Mouse (Mus musculus): ENCODE data around the gene Stat5a. TPM values are rescaled to one million over a fixed set of nuclear protein-coding genes. Genes with fewer than 3 reads are reported as not detected.

Stat5a gene
- polyA plus RNA-seq, 1 experiment: 6.9 TPM

DNA sequence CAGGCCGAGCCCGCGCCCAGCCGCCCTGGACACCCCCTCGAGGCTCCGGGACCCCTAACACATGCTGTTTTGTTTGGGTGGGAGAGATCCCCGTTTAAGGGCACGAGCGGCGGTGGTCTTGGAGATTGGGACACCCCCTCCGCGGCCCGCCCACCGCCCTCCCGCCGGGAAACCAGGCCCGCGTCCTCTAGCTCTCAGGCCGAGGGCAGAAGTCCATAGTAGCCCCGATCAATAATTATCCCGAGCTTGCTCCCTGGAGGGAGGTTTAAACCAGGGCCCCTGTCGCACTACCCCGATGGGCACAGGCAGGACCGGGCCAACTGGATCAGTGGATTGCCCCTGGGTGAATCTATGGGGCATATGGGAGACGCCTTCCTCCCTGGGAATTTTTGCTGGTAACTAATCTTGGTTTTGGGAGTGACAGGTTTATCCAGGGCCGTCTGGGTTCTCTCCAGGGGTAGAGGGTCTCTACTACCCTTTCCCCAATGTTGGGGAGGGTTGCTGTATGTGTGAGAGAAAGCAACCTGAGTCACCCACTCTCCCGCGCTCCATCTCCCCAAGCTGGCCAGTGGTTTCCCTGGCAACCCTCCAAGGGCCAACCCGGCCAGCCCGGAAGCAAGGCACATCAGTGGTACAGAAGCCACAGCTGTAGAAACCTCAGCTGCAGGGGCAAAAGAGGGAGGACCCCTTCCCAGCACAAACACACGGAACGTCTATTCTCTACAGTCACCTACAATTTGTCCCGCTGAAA, 8.2 kb upstream of the Stat5a start:
- no peaks in the 10 kb centered on the region for H3K36me3 ChIP-seq (ENCODE audit: control insufficient read depth, insufficient read depth, low read length)
- 3% methylated on average over 33 of the region's 33 CpGs for WGBS
- TF ChIP-seq POLR2A (IDR thresholded peaks at IDR 0.05; ENCODE audit: low read depth, low read length) (peak; percentile 14; the same call in 1 of the 2 replicates), CTCF (IDR thresholded peaks at IDR 0.05; ENCODE audit: extremely low read depth, insufficient read length, insufficient replicate concordance, low read depth, low read length) (no peak)
- H3K4me1 ChIP-seq (ENCODE audit: control insufficient read depth, insufficient read depth, insufficient read length, low read length): peaks cover 5% of the 10 kb centered on the region; the same call in 1 of the 2 replicates
- peak overlapping the region; percentile 79 for H3K4me3 ChIP-seq (ENCODE audit: low read depth, low read length)
- no peaks in the 10 kb centered on the region for H3K27me3 ChIP-seq (ENCODE audit: control insufficient read depth, insufficient read depth, low read length)
- peak overlapping the region; percentile 40 for H3K27ac ChIP-seq (ENCODE audit: insufficient read depth, low read depth, low read length)

DNA sequence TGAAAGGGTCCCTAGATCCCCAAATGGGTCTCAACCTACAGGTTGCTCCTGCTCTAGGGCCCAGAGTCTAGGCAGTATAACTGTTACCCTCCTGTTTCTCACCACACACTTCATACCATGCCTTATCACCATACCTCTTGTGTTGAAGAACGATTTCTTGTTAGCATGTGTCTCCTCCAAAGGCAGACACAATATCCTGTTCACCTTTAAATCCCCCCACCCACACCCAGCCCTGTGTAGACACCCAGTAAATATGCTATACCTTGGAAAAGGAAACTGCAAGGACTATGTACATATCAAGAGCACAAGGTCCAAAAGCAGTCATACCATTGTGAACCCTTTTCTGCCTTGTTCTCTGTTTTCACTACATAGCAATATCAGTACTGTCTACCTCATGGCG, 7.1 kb upstream of the Stat5a start:
- WGBS: 60% methylated on average over 2 of the region's 2 CpGs
- Histone ChIP-seq H3K27me3 (ENCODE audit: control insufficient read depth, insufficient read depth, low read length) (no peaks in the 10 kb centered on the region), H3K4me1 (ENCODE audit: control insufficient read depth, insufficient read depth, insufficient read length, low read length) (peaks cover 5% of the 10 kb centered on the region; the same call in 1 of the 2 replicates), H3K4me3 (ENCODE audit: low read depth, low read length) (no peak overlapping the region), H3K36me3 (ENCODE audit: control insufficient read depth, insufficient read depth, low read length) (no peaks in the 10 kb centered on the region), H3K27ac (ENCODE audit: insufficient read depth, low read depth, low read length) (no peak overlapping the region)
- no peak for TF ChIP-seq POLR2A (IDR thresholded peaks at IDR 0.05; ENCODE audit: low read depth, low read length)
- no peak for TF ChIP-seq CTCF (IDR thresholded peaks at IDR 0.05; ENCODE audit: extremely low read depth, insufficient read length, insufficient replicate concordance, low read depth, low read length)

GRCm38 (mm10) chr11:100853018-100853417, 6.1 kb upstream of the Stat5a start:
- Histone ChIP-seq H3K4me3 (ENCODE audit: low read depth, low read length) (no peak overlapping the region), H3K4me1 (ENCODE audit: control insufficient read depth, insufficient read depth, insufficient read length, low read length) (0 out of 2 replicates have a peak, but pooled peaks cover 5% of the 10 kb centered on the region), H3K27ac (ENCODE audit: insufficient read depth, low read depth, low read length) (no peak overlapping the region), H3K27me3 (ENCODE audit: control insufficient read depth, insufficient read depth, low read length) (no peaks in the 10 kb centered on the region), H3K36me3 (ENCODE audit: control insufficient read depth, insufficient read depth, low read length) (no peaks in the 10 kb centered on the region)
- TF ChIP-seq POLR2A (IDR thresholded peaks at IDR 0.05; ENCODE audit: low read depth, low read length) (no peak), CTCF (IDR thresholded peaks at IDR 0.05; ENCODE audit: extremely low read depth, insufficient read length, insufficient replicate concordance, low read depth, low read length) (no peak)
- 81% methylated on average over 5 of the region's 5 CpGs for whole genome bisulfite sequencing

GRCm38 (mm10) chr11:100854268-100854667, 4.9 kb upstream of the Stat5a start:
- 32% methylated on average over 4 of the region's 4 CpGs for WGBS
- H3K4me1 ChIP-seq (ENCODE audit: control insufficient read depth, insufficient read depth, insufficient read length, low read length): peaks cover 7% of the 10 kb centered on the region
- H3K27ac ChIP-seq (ENCODE audit: insufficient read depth, low read depth, low read length): no peak overlapping the region
- no peak for TF ChIP-seq POLR2A (IDR thresholded peaks at IDR 0.05; ENCODE audit: low read depth, low read length)
- no peak for TF ChIP-seq CTCF (IDR thresholded peaks at IDR 0.05; ENCODE audit: extremely low read depth, insufficient read length, insufficient replicate concordance, low read depth, low read length)
- no peaks in the 10 kb centered on the region for H3K27me3 ChIP-seq (ENCODE audit: control insufficient read depth, insufficient read depth, low read length)
- H3K4me3 ChIP-seq (ENCODE audit: low read depth, low read length): no peak overlapping the region
- H3K36me3 ChIP-seq (ENCODE audit: control insufficient read depth, insufficient read depth, low read length): no peaks in the 10 kb centered on the region

DNA sequence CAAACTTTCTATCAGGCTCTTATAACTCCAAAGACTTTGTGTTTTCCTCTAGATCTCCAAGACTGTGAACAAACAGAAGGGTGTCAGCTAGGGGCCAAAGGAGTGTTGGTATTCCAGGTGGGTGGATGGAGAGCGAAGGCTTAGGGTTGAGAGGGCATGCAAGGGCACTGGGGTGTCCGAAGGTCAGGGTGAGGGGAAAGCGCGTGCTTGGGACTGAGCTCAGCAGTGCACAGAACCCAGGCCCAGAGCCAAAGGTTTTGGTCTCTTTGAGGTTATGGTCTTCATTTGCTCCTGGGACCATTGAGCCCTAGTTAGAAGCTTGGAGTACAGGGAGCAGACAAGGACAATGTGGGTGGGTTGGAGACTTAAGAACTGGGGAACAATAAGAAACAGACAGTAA, 4.0 kb upstream of the Stat5a start:
- Histone ChIP-seq H3K4me3 (ENCODE audit: low read depth, low read length) (no peak overlapping the region), H3K27ac (ENCODE audit: insufficient read depth, low read depth, low read length) (no peak overlapping the region), H3K27me3 (ENCODE audit: control insufficient read depth, insufficient read depth, low read length) (no peaks in the 10 kb centered on the region), H3K36me3 (ENCODE audit: control insufficient read depth, insufficient read depth, low read length) (no peaks in the 10 kb centered on the region), H3K4me1 (ENCODE audit: control insufficient read depth, insufficient read depth, insufficient read length, low read length) (peaks cover 10% of the 10 kb centered on the region)
- 96% methylated on average over 4 of the region's 4 CpGs for WGBS
- TF ChIP-seq CTCF (IDR thresholded peaks at IDR 0.05; ENCODE audit: extremely low read depth, insufficient read length, insufficient replicate concordance, low read depth, low read length) (no peak), POLR2A (IDR thresholded peaks at IDR 0.05; ENCODE audit: low read depth, low read length) (no peak)

DNA sequence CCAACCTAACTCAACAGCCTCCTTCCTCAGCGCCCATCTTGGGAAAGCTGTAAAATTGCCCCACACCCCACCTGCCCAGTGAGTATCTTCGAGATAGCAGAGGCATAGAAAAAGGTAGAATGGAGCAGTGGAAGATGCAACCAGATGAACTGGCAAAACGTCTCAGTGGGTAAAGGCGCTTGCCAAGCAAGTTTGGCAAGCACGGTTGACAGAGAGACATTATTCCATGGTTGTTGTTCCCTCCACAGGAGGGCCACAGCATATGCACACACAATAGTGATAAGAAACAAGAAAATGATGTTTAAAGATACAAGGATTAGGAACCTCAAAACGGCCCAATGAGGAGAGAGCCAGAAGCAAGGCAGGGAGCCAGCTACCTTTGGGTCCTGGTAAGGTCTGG, 1.2 kb upstream of the Stat5a start:
- Histone ChIP-seq H3K4me1 (ENCODE audit: control insufficient read depth, insufficient read depth, insufficient read length, low read length) (peaks cover 9% of the 10 kb centered on the region), H3K4me3 (ENCODE audit: low read depth, low read length) (no peak overlapping the region), H3K27ac (ENCODE audit: insufficient read depth, low read depth, low read length) (no peak overlapping the region), H3K36me3 (ENCODE audit: control insufficient read depth, insufficient read depth, low read length) (no peaks in the 10 kb centered on the region), H3K27me3 (ENCODE audit: control insufficient read depth, insufficient read depth, low read length) (no peaks in the 10 kb centered on the region)
- no peak for TF ChIP-seq CTCF (IDR thresholded peaks at IDR 0.05; ENCODE audit: extremely low read depth, insufficient read length, insufficient replicate concordance, low read depth, low read length)
- no peak for TF ChIP-seq POLR2A (IDR thresholded peaks at IDR 0.05; ENCODE audit: low read depth, low read length)
- 56% methylated on average over 6 of the region's 6 CpGs for WGBS

DNA sequence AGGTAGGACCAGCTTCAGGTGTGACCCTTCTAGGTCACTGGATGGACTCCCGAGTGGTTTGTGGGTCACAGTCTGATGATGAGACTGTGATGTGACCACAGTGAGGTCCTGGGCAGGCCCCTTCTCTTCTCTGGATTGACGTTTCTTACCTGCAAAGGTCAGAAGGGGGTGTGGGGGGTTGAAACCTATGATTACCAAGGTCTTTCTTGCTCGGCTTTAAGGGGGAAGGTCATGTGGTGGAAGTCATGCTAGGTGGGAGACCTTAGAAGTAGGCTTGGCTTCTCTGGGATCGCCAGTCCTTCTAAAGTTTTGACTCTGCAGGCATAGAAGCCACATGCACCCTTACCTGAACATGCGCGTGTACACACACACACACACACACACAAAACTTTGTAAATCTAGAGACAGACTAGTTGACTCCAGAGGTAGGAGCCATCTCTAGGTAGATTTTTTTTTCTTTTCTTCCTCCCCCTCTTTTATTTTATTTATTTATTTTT, 476 bp downstream of the Stat5a start:
- 43% methylated on average over 6 of the region's 6 CpGs for WGBS
- Histone ChIP-seq H3K27ac (ENCODE audit: insufficient read depth, low read depth, low read length) (no peak overlapping the region), H3K27me3 (ENCODE audit: control insufficient read depth, insufficient read depth, low read length) (no peaks in the 10 kb centered on the region), H3K4me1 (ENCODE audit: control insufficient read depth, insufficient read depth, insufficient read length, low read length) (peaks cover 9% of the 10 kb centered on the region), H3K4me3 (ENCODE audit: low read depth, low read length) (no peak overlapping the region), H3K36me3 (ENCODE audit: control insufficient read depth, insufficient read depth, low read length) (no peaks in the 10 kb centered on the region)
- no peak for TF ChIP-seq CTCF (IDR thresholded peaks at IDR 0.05; ENCODE audit: extremely low read depth, insufficient read length, insufficient replicate concordance, low read depth, low read length)
- no peak for TF ChIP-seq POLR2A (IDR thresholded peaks at IDR 0.05; ENCODE audit: low read depth, low read length)
